Mouse (Mus musculus): ENCODE results near the gene Dis3.

DNA sequence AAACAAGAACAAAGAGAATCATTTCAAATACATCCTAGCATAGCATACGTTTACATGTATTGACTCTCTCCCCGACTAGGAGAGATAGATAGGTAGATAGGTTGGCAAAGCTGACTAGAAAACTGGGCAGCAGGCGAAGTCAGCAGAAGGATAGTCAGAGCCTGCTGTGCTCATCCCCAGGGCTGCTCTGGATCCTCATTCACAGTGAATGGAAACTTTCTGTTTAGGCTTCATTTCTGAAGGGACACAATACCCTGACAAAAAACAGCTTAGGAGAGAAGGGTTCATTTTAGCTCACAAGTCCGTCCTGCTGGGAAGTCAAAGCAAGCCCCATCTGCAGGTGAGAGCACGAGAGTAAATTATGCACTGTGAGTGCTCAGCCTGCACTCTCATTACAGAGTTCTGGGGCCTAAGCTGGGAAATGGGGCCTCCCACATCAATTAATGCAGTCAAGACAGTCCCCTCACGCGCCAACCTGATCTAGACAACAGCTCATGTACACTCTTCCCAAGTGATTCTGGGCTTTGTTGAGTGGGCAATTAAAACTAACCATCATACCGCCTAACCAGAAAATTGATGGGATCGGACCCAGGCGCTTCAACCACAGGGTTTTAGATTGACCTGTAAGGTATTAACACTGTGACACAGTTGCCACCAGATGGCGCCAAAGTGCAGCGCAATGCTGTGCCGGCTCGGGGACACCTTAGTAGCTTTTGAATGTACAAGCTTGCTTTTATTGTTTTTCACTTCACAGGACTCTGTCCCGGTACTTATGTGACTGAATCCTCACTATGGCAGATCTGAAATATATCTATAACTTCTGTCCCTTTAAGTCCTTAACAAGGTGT, 42.4 kb upstream of the Dis3 start:
- TF ChIP-seq CTCF (IDR thresholded peaks at IDR 0.05; ENCODE audit: extremely low read depth, insufficient read depth, low read length) (peak; percentile 89), POLR2A (IDR thresholded peaks at IDR 0.05; ENCODE audit: extremely low read depth, insufficient read depth, low read length) (no peak)

Data from cortical plate, adult 2 months (tissue).